Mouse (Mus musculus) kidney, embryonic 14.5 days (tissue): ENCODE measurements around the gene Psapl1. TPM values are rescaled to one million over a fixed set of nuclear protein-coding genes. Genes with fewer than 3 reads are reported as not detected.
"Not testable (repeated sequence)": the region's sequence is repeated elsewhere in the genome, so short reads cannot be mapped to it uniquely, and the experiment has no call there.

Source experiments
- ATAC-seq: fragments of 200-750 bp; cut with Nextera tagmentation; 2 replicates; pipeline ENCODE4 v1.8.0; 2017; ENCODE audit warnings: moderate number of reproducible peaks, mild to moderate bottlenecking, moderate TSS enrichment, moderate library complexity; ENCODE audit not compliant: low FRiP score, low TSS enrichment
- H3K27ac ChIP-seq: fragments of 300-500 bp; sonication (generic); 2 replicates; pipeline ENCODE4 v1.5.1; 2014; ENCODE audit warnings: low read depth, mild to moderate bottlenecking, low read length, moderate library complexity, mixed read lengths
- H3K27me3 ChIP-seq: fragments of 300-500 bp; sonication (generic); 2 replicates; pipeline ENCODE4 v1.6.1; 2014; ENCODE audit warnings: mild to moderate bottlenecking, low read length; ENCODE audit not compliant: control insufficient read depth, insufficient read depth
- H3K36me3 ChIP-seq: fragments of 300-500 bp; sonication (generic); 2 replicates; pipeline ENCODE4 v1.6.1; 2014; ENCODE audit warnings: low read length, mixed read lengths; ENCODE audit not compliant: control insufficient read depth, insufficient read depth
- H3K4me1 ChIP-seq: fragments of 300-500 bp; sonication (generic); 2 replicates; pipeline ENCODE4 v1.6.1; 2014; ENCODE audit warnings: low read length, mixed read lengths; ENCODE audit not compliant: control insufficient read depth, insufficient read depth
- H3K4me2 ChIP-seq: fragments of 300-500 bp; sonication (generic); replicated peaks from 2 replicates; pipeline ENCODE4 v1.6.1; 2014; ENCODE audit warnings: low read depth, mild to moderate bottlenecking, low read length
- H3K4me3 ChIP-seq: fragments of 300-500 bp; sonication (generic); 2 replicates; pipeline ENCODE4 v1.5.1; 2014; ENCODE audit warnings: mild to moderate bottlenecking, low read length
- H3K9ac ChIP-seq: fragments of 300-500 bp; sonication (generic); 2 replicates; pipeline ENCODE4 v1.6.1; 2014; ENCODE audit warnings: low read depth, mild to moderate bottlenecking, low read length, moderate library complexity
- H3K9me3 ChIP-seq: fragments of 300-500 bp; sonication (generic); 2 replicates; pipeline ENCODE4 v1.6.1; 2016; ENCODE audit warnings: low read length; ENCODE audit not compliant: control insufficient read depth
- WGBS: fragments of 180-500 bp; shearing (Covaris S2); extraction: QIAGEN DNeasy Blood & Tissue Kit; methylation state at CpG from one replicate; pipeline ENCODE4 v1.1.7; 2014; 5-methylcytosine and 5-hydroxymethylcytosine counted together
- polyA plus RNA-seq: library from polyadenylated mRNA; unstranded; fragments of >200 nt; fragmentation: Nextera tagmentation; extraction: Ambion mirVana; gene quantifications from 2 replicates; pipeline ENCODE4 v1.2.1, GENCODE M21; 2014

Gene Psapl1
- polyA plus RNA-seq, 1 experiment from 2014 or later = 0.11 TPM

DNA sequence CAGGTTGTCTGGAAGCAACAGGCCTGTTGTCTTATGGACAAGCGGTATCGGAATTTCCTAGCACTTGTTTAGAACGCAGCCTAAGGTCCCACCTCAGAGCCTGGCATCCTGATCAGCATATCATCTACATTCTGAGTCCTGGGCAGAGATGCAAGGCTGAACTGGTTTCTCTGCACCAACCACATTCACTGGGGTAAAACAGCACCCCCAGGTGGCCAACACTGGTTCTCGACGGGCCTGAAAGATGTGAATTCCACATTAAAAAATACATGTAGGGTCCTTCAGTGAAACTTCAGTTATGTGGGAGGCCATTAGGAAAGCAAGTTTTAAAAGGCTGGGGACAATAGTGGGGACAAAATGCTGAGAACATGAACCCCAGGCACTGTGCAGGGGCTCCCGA is 20.0 kb downstream of the Psapl1 start:
- 65% methylated on average over 6 of the region's 6 CpGs for WGBS
- H3K4me1 ChIP-seq = no peaks in the 10 kb centered on the region
- no peak for ATAC-seq
- no peak overlapping the region for H3K4me3 ChIP-seq
- no peaks in the 10 kb centered on the region for H3K36me3 ChIP-seq
- no peaks in the 10 kb centered on the region for H3K9me3 ChIP-seq
- no peak overlapping the region for H3K4me2 ChIP-seq
- no peaks in the 10 kb centered on the region for H3K27me3 ChIP-seq
- H3K9ac ChIP-seq = no peak overlapping the region
- H3K27ac ChIP-seq = no peak overlapping the region

DNA sequence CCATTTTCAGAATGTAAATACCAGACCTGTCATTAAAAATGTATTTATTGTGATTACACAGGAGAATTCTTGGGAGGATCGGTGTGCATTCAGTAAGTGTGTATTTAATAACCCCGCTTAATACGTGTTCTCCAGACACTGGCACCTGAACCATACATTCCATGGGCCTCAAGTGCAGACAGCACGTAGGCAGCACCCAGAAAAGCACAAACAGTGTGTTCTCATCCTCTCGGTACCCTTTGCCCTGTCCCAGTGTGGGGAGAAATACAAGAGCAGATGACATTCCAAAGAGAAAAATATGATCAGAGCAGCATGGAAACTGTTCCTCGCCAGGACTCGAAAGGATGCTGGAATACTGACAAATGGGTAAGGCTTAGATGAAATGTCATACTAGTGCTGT is 22.0 kb downstream of the Psapl1 start:
- ATAC-seq = no peak
- H3K9ac ChIP-seq = no peak overlapping the region

DNA sequence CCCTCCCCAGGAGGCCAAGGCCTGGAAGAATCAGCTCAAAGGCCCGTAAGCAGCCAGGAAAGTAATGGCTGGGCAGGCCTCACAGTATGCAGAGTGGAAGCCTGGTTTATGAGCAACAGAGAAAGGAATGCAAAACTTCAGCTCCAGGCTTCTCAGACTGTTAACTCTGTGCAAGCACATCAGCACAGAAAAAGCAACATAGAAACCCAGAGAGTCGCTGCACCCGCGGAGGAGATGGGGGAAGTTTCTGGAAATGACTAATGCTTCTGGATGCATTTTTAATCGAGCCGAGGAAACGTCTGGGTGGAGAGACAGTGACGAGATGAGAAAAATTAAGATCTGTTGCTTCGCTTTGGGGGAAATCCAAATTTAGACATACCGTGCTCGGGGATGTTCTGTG is 22.5 kb downstream of the Psapl1 start:
- H3K36me3 ChIP-seq = no peaks in the 10 kb centered on the region
- no peak overlapping the region for H3K4me3 ChIP-seq
- H3K9me3 ChIP-seq = no peaks in the 10 kb centered on the region
- no peaks in the 10 kb centered on the region for H3K27me3 ChIP-seq
- no peak overlapping the region for H3K4me2 ChIP-seq
- peak overlapping the region; percentile 3; the same call in 1 of the 2 replicates for H3K27ac ChIP-seq
- no peaks in the 10 kb centered on the region for H3K4me1 ChIP-seq
- H3K9ac ChIP-seq = no peak overlapping the region
- WGBS = 47% methylated on average over 11 of the region's 11 CpGs
- no peak for ATAC-seq

More for the DNA sequence above, 22.0 kb downstream of the Psapl1 start:
- 79% methylated on average over 7 of the region's 7 CpGs for WGBS
- no peak overlapping the region for H3K4me2 ChIP-seq
- H3K4me1 ChIP-seq = no peaks in the 10 kb centered on the region
- no peaks in the 10 kb centered on the region for H3K9me3 ChIP-seq
- H3K4me3 ChIP-seq = no peak overlapping the region
- no peaks in the 10 kb centered on the region for H3K36me3 ChIP-seq
- peak overlapping the region; percentile 3; the same call in 1 of the 2 replicates for H3K27ac ChIP-seq
- no peaks in the 10 kb centered on the region for H3K27me3 ChIP-seq

DNA sequence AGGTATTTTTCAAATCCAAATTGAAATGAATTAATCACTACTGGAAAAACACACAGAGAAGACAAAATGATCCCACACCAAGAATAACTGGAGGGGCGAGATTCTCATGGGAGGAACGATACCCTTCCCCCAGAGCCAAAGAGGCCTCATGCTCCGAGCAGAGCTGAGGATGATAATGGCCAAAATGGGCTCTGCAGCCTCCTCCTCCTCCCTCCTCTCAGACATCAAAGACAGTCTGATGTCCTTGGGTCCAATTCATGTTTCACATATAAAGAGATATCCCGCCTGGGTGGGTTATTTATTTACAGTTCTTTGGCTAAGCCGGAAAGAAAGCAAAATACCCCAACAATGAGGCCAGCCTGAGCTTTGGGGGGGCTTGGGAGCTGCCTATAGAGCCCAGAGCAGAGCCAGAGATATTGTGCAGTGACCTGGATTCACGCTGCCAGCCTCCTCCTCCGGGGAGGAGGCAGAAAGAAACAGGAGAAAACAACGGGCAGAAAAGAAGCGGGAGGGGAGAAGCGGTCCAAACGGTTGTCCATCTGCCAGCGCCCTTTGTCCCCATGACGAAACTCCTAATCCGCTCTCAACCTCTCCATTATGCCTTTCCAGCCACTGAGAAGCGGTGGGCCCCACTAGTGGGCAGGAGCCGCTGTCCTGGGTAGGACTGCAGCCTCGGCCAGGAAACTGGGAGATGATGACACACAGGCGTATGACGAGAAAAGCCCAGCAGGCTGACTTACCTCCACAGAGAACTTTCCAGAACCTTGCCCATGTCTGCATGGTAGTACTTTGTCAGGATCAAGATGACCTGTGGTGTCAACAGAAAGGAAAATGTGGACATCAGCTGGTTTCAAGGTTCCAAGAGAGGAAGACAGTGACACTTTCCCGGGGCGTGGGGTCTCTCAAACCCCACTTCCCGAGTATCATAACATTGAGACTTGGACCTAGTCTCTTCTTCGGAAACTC is 24.9 kb downstream of the Psapl1 start:
- Histone ChIP-seq H3K4me1 (0 out of 2 replicates have a peak, but pooled peaks cover 3% of the 10 kb centered on the region), H3K4me3 (no peak overlapping the region), H3K9me3 (no peaks in the 10 kb centered on the region), H3K9ac (no peak overlapping the region), H3K36me3 (no peaks in the 10 kb centered on the region), H3K27me3 (no peaks in the 10 kb centered on the region), H3K4me2 (no peak overlapping the region), H3K27ac (no peak overlapping the region)
- no peak for ATAC-seq
- 71% methylated on average over 23 of the region's 23 CpGs for WGBS

DNA sequence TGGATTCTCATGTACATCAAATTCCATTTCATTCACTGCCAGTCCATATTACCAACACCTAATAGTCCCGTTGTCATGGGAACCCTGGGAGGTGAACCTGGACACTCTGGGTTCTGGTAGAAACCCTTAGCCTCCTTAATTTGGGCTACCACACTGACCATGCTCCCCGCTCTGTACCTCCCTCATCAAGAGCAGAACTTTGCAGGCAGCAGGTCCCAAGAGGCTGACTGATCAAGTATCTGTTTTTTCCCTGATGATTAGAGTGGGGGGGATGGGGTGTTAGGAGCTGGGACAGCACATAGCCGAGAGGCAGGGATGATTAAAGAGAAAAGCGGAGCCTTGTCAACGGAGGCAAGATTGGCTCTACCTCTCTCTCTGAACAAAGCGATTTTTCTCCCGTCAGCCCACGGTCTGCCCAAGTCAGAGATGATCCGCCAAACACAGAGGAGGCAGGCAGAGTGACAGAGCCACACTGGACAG is 26.5 kb downstream of the Psapl1 start:
- Histone ChIP-seq H3K9ac (no peak overlapping the region), H3K9me3 (no peaks in the 10 kb centered on the region)
- no peak for ATAC-seq

DNA sequence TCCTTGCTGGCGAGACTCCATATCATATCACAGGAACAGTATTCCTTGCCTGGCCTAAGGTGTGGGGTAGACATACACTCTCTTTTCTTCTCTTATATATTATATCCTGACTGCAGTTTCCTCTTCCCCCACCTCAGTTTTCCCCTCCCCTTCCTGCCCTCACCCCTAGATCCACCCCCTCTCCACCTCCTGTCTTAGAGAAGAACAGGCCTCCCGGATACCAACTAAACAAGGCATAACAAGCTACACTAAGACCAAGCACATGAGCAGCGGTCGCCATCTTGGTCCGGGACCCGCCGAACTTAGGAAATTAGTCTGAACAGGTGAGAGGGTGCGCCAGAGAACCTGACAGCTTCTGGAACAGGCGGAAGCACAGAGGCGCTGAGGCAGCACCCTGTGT is 33.7 kb downstream of the Psapl1 start:
- not testable (repeated sequence) for H3K27me3 ChIP-seq, H3K4me3 ChIP-seq, ATAC-seq, H3K4me2 ChIP-seq, H3K36me3 ChIP-seq, H3K27ac ChIP-seq, H3K9me3 ChIP-seq, H3K9ac ChIP-seq, H3K4me1 ChIP-seq
- 97% methylated on average over 7 of the region's 10 CpGs for WGBS

More for the DNA sequence above, 26.5 kb downstream of the Psapl1 start:
- Histone ChIP-seq H3K36me3 (no peaks in the 10 kb centered on the region), H3K4me1 (0 out of 2 replicates have a peak, but pooled peaks cover 3% of the 10 kb centered on the region), H3K4me2 (no peak overlapping the region), H3K4me3 (no peak overlapping the region), H3K27me3 (no peaks in the 10 kb centered on the region), H3K27ac (no peak overlapping the region)
- 60% methylated on average over 9 of the region's 9 CpGs for WGBS

DNA sequence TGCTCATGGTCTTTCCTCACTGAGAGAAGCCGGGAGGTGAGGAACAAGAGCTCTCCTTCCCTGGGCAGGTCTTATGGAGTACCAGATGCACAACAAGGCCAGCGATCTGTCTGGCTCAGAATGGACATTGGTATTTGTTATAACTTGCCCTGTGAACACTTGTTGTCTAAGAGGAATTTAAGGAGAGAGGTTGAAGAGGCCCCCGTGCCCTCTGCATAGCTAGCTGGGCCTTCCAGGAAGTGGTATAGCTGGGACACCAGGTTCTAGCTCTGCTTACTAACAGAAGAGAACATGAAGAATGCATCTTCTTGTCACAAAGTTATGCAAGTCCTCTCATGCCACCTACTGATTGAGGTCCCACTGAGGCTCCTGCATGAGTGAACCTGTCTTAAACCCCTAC is 44.2 kb downstream of the Psapl1 start:
- H3K4me3 ChIP-seq = no peak overlapping the region
- WGBS = 88% methylated on average over 3 of the region's 3 CpGs
- no peaks in the 10 kb centered on the region for H3K36me3 ChIP-seq
- no peak overlapping the region for H3K4me2 ChIP-seq
- no peak overlapping the region for H3K27ac ChIP-seq
- H3K9me3 ChIP-seq = no peaks in the 10 kb centered on the region
- ATAC-seq = no peak
- H3K9ac ChIP-seq = no peak overlapping the region
- no peaks in the 10 kb centered on the region for H3K27me3 ChIP-seq
- H3K4me1 ChIP-seq = no peaks in the 10 kb centered on the region

DNA sequence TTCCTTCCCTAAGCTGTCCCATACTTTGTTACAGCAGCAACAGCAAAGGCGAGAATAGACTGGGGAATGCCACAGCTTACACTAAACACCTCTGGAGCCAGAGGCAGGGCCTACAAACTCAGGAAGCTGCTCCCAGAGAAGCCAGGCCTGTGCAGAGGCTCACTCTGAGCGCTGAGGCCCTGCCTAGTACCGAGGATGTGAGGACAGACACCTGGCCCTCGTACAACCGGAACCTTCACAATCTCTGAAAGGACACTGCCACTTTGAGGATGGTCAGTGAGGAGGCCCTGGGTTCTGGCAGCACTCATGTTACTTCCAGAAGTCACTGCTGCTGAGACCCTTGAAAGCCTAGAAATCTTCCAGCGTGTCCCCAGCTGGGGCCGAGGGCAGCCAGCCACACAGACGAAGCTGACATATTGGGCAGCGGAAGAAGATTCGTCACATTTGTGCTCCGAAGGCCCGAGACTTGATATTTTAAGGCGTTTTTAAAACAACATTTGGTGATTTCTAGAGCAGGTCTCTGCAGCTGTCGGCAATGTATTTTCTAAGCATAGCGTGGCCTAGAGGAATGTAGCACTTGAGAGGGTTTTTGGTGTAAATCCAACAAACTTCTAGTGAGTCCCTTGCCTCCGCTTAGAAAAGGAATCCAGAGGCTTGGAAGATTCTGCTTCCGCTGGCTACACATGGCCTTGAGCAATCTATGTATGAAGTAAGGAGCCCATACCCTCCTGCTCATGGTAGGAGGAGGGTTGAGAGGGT is 49.1 kb downstream of the Psapl1 start:
- H3K4me1 ChIP-seq = no peaks in the 10 kb centered on the region
- peak overlapping the region; percentile 38; the same call in 1 of the 2 replicates for H3K27ac ChIP-seq
- no peak overlapping the region for H3K4me3 ChIP-seq
- no peak overlapping the region for H3K4me2 ChIP-seq
- no peaks in the 10 kb centered on the region for H3K36me3 ChIP-seq
- WGBS = 62% methylated on average over 17 of the region's 17 CpGs
- no peak overlapping the region for H3K9ac ChIP-seq
- H3K27me3 ChIP-seq = no peaks in the 10 kb centered on the region
- H3K9me3 ChIP-seq = no peaks in the 10 kb centered on the region
- ATAC-seq = no peak
